Mouse (Mus musculus) ES-Bruce4 (cell line): ENCODE data around the gene Lurap1.

Experiments used
- CTCF ChIP-seq: IDR thresholded peaks from one replicate; pipeline ENCODE4 v1.8.1; 2011; ENCODE audit warnings: low read depth, low read length
- POLR2A ChIP-seq: IDR thresholded peaks from one replicate; pipeline ENCODE4 v1.8.1; 2011; ENCODE audit warnings: low read length; ENCODE audit not compliant: insufficient read depth

DNA sequence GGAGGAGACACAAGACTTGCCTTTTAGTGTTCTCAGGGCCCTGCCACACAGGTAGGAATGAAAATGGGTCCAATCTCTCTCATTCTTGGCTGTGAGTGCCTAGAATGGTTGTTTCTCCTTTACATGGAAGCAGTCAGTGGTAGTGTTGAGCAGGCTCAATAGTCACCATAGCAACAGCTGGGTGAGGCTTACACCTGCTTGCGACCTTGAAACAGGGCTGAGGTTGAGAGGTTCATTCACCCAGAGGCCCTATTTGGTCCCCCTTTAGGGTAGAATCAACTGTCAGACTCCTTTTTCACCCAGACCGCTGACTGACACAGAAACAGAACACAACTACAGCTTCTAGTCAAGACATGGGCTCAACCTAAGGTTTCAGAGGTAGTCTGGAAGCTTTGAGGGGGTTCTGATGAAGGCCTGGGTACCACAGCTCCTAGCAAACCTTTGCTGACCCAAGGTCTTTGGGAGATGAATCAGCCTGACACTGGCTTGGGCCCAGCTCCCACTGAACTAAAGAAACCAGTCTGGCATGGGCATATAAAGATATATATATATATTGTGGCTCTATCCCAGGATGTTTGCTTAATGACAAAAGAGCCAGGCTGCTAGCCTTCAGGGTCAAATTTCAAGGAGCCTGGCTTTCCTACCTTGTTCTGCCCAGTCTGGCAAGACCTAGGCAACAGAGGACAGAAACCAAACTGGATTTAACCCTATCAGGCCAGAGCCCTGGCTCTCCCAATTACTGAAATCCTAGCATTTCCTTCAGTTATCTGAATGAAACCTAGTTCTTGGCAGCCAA lies 13.8 kb upstream of the Lurap1 start:
- TF ChIP-seq POLR2A = no peak
- TF ChIP-seq CTCF = no peak
